Mouse (Mus musculus): ENCODE data around the gene Gm49355. TPM values are rescaled to one million over a fixed set of nuclear protein-coding genes. Genes with fewer than 3 reads are reported as not detected.

Gene Gm49355
- polyA plus RNA-seq, 2 experiments = 0.06 TPM; not detected in 1

- TF ChIP-seq EP300 (IDR thresholded peaks at IDR 0.05; ENCODE audit: low read depth) = no peak
- no peak for TF ChIP-seq CTCF (IDR thresholded peaks at IDR 0.05; ENCODE audit: low read depth)
- H3K4me1 ChIP-seq (replicated peaks; ENCODE audit: control insufficient read depth in 2 of 2, insufficient read depth in 2 of 2, low read length in 1 of 2) = no peaks in the 10 kb centered on the region
- H3K27ac ChIP-seq = no peak overlapping the region
- DNase-seq (ENCODE audit: low read depth in 3 of 3, low spot score in 3 of 3) (no peak), ATAC-seq (ENCODE audit: insufficient read depth) (no peak)
- no peaks in the 10 kb centered on the region for H3K36me3 ChIP-seq (replicated peaks; ENCODE audit: control insufficient read depth, insufficient read depth, low read depth)
- H3K9me3 ChIP-seq (ENCODE audit: control insufficient read depth, low read length) = no peaks in the 10 kb centered on the region
- WGBS (ENCODE audit: insufficient replicate concordance) = 5% methylated on average over 23 of the region's 23 CpGs
- H3K9ac ChIP-seq (replicated peaks) = no peak overlapping the region
- H3K4me2 ChIP-seq (ENCODE audit: low read depth) = no peak overlapping the region
- H3K4me3 ChIP-seq (ENCODE audit: insufficient read depth in 1 of 2, low read depth in 2 of 2, low read length in 2 of 2) = no peak overlapping the region
- peaks cover 96% of the 10 kb centered on the region for H3K27me3 ChIP-seq (ENCODE audit: control insufficient read depth, insufficient read depth, low read length)
Measured at GRCm38 (mm10) chr14:12342458-12343131, 58.8 kb downstream of the Gm49355 start.

GRCm38 (mm10) chr14:12343451-12343941 is 59.7 kb downstream of the Gm49355 start:
- H3K4me1 ChIP-seq (replicated peaks; ENCODE audit: control insufficient read depth in 2 of 2, insufficient read depth in 2 of 2, low read length in 1 of 2) = no peaks in the 10 kb centered on the region
- H3K36me3 ChIP-seq (replicated peaks; ENCODE audit: control insufficient read depth, insufficient read depth, low read depth) = no peaks in the 10 kb centered on the region
- 3% methylated on average over 20 of the region's 20 CpGs for WGBS (ENCODE audit: insufficient replicate concordance)
- TF ChIP-seq EP300 (IDR thresholded peaks at IDR 0.05; ENCODE audit: low read depth) = no peak
- no peak for TF ChIP-seq CTCF (IDR thresholded peaks at IDR 0.05; ENCODE audit: low read depth)
- H3K9me3 ChIP-seq (ENCODE audit: control insufficient read depth, low read length) = no peaks in the 10 kb centered on the region
- H3K4me3 ChIP-seq (ENCODE audit: insufficient read depth in 1 of 2, low read depth in 2 of 2, low read length in 2 of 2) = no peak overlapping the region
- H3K27ac ChIP-seq = no peak overlapping the region
- DNase-seq (ENCODE audit: low read depth in 3 of 3, low spot score in 3 of 3) (no peak), ATAC-seq (ENCODE audit: insufficient read depth) (no peak)
- H3K27me3 ChIP-seq (ENCODE audit: control insufficient read depth, insufficient read depth, low read length) = peaks cover 96% of the 10 kb centered on the region
- H3K4me2 ChIP-seq (ENCODE audit: low read depth) = no peak overlapping the region
- H3K9ac ChIP-seq (replicated peaks) = no peak overlapping the region

- H3K9me3 ChIP-seq (ENCODE audit: control insufficient read depth, low read length) = no peaks in the 10 kb centered on the region
- TF ChIP-seq CTCF (IDR thresholded peaks at IDR 0.05; ENCODE audit: low read depth) (no peak), EP300 (IDR thresholded peaks at IDR 0.05; ENCODE audit: low read depth) (no peak)
- H3K27ac ChIP-seq = no peak overlapping the region
- no peak for DNase-seq (ENCODE audit: low read depth in 3 of 3, low spot score in 3 of 3)
- no peak overlapping the region for H3K9ac ChIP-seq (replicated peaks)
- no peaks in the 10 kb centered on the region for H3K36me3 ChIP-seq (replicated peaks; ENCODE audit: control insufficient read depth, insufficient read depth, low read depth)
- H3K4me3 ChIP-seq (ENCODE audit: insufficient read depth in 1 of 2, low read depth in 2 of 2, low read length in 2 of 2) = no peak overlapping the region
- H3K4me2 ChIP-seq (ENCODE audit: low read depth) = no peak overlapping the region
- H3K4me1 ChIP-seq (replicated peaks; ENCODE audit: control insufficient read depth in 2 of 2, insufficient read depth in 2 of 2, low read length in 1 of 2) = no peaks in the 10 kb centered on the region
- ATAC-seq (ENCODE audit: insufficient read depth) = no peak
- 3% methylated on average over 24 of the region's 24 CpGs for WGBS (ENCODE audit: insufficient replicate concordance)
- H3K27me3 ChIP-seq (ENCODE audit: control insufficient read depth, insufficient read depth, low read length) = peaks cover 96% of the 10 kb centered on the region
Measured at GRCm38 (mm10) chr14:12344061-12344745, 60.4 kb downstream of the Gm49355 start.

DNA sequence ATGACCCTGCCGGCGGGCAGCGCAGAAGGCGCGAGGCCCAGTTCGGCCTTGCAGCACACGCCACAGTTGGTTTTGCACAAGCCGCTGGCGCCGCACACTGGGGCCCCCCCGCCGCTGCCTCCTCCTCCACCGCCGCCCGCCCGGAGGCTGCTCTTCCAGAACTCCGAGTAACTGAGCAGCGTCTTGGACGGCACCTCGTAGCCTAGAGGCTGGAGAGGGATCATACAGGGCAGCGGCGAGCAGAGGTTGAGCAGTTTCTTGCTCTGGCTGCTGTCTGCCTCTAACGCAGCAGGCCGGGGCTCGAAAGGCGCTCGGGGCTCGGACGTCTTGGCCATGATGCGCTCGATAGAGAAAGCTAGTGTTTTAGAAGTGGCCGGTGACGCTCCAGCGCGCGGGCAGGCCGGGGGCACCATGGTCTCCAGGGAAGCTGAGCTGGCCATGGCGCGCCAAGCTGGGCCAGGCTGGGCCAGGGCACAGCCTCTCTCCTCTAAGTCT is 61.0 kb downstream of the Gm49355 start:
- H3K9ac ChIP-seq (replicated peaks) = no peak overlapping the region
- DNase-seq (ENCODE audit: low read depth in 3 of 3, low spot score in 3 of 3) = no peak
- H3K36me3 ChIP-seq (replicated peaks; ENCODE audit: control insufficient read depth, insufficient read depth, low read depth) = no peaks in the 10 kb centered on the region
- no peak overlapping the region for H3K27ac ChIP-seq
- no peak overlapping the region for H3K4me3 ChIP-seq (ENCODE audit: insufficient read depth in 1 of 2, low read depth in 2 of 2, low read length in 2 of 2)
- TF ChIP-seq CTCF (IDR thresholded peaks at IDR 0.05; ENCODE audit: low read depth) = no peak
- TF ChIP-seq EP300 (IDR thresholded peaks at IDR 0.05; ENCODE audit: low read depth) = no peak
- H3K4me1 ChIP-seq (replicated peaks; ENCODE audit: control insufficient read depth in 2 of 2, insufficient read depth in 2 of 2, low read length in 1 of 2) = no peaks in the 10 kb centered on the region
- peaks cover 97% of the 10 kb centered on the region for H3K27me3 ChIP-seq (ENCODE audit: control insufficient read depth, insufficient read depth, low read length)
- no peak for ATAC-seq (ENCODE audit: insufficient read depth)
- H3K4me2 ChIP-seq (ENCODE audit: low read depth) = no peak overlapping the region
- 2% methylated on average over 39 of the region's 39 CpGs for WGBS (ENCODE audit: insufficient replicate concordance)
- H3K9me3 ChIP-seq (ENCODE audit: control insufficient read depth, low read length) = no peaks in the 10 kb centered on the region

DNA sequence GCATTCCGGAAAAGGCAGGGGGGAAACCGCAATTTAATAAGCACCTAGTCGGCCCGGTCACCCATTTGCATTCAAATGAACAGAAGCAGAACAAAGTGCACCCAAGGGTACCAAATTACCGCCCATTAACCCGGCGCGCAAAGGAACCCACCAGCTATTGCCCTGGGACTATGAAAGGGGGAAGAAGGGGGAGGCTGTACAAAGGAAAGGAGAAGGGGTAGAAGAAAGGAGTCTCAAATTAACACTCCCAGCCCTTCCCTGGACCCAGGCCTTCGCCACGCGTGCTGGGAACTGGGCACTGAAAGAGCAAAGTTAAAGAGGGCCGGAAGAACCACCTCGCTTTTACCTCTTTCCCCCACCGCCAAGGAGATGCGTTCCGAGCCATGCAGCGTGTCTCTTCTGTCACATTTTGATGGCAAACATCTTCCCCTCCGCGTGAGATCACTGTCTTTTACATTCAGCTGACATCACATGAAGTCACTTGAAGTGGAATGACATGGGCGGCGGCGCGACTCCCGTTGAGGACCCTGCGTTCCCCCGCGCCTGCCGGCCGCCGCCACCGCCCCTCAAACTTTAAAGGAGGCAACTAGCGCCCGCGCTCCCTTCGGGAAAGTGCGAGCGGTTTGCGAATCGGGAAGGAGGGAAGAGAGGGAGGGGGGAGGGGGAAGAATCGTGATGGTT is 61.6 kb downstream of the Gm49355 start:
- WGBS (ENCODE audit: insufficient replicate concordance) = 1% methylated on average over 40 of the region's 40 CpGs
- Histone ChIP-seq H3K27me3 (ENCODE audit: control insufficient read depth, insufficient read depth, low read length) (peaks cover 95% of the 10 kb centered on the region), H3K4me2 (ENCODE audit: low read depth) (no peak overlapping the region), H3K9me3 (ENCODE audit: control insufficient read depth, low read length) (no peaks in the 10 kb centered on the region), H3K4me1 (replicated peaks; ENCODE audit: control insufficient read depth in 2 of 2, insufficient read depth in 2 of 2, low read length in 1 of 2) (no peaks in the 10 kb centered on the region), H3K27ac (no peak overlapping the region), H3K9ac (replicated peaks) (no peak overlapping the region), H3K4me3 (ENCODE audit: insufficient read depth in 1 of 2, low read depth in 2 of 2, low read length in 2 of 2) (no peak overlapping the region), H3K36me3 (replicated peaks; ENCODE audit: control insufficient read depth, insufficient read depth, low read depth) (no peaks in the 10 kb centered on the region)
- no peak for ATAC-seq (ENCODE audit: insufficient read depth)
- TF ChIP-seq EP300 (IDR thresholded peaks at IDR 0.05; ENCODE audit: low read depth) (no peak), CTCF (IDR thresholded peaks at IDR 0.05; ENCODE audit: low read depth) (no peak)
- DNase-seq (ENCODE audit: low read depth in 3 of 3, low spot score in 3 of 3) = no peak
